In genomic region chr4:106988886-106989225, GRCm38 (mm10) we compare ENCODE assay signal across 12 mouse cellular contexts.
DNase-seq lines count a peak whose midpoint lies in the region; ATAC-seq lines count a peak whose summit lies in the region.
"Had no signal": no experiment of that assay in that cellular context is flagged by ENCODE, and none has a peak within 500 bp of the region (broad histone marks: within the 10 kb centered on the region; RNA-seq: fewer than 3 reads in every experiment).

No protein-coding gene starts in this region.

- ATAC-seq in forebrain, embryonic 13.5 days = no peak
- ATAC-seq in neural tube, embryonic 13.5 days (ENCODE audit: low read depth) = no peak; the same call in 1 of the 2 replicates

- H3K4me1 ChIP-seq in forebrain, embryonic 13.5 days = peaks cover 98% of the 10 kb centered on the region
- H3K4me1 ChIP-seq in neural tube, embryonic 13.5 days (replicated peaks) = peaks cover 99% of the 10 kb centered on the region

- no peaks in the 10 kb centered on the region for H3K9me3 ChIP-seq in forebrain, embryonic 13.5 days (replicated peaks)
- H3K9me3 ChIP-seq in neural tube, embryonic 13.5 days = no peaks in the 10 kb centered on the region

- H3K36me3 ChIP-seq in forebrain, embryonic 13.5 days (ENCODE audit: poor library complexity, severe bottlenecking) = no peaks in the 10 kb centered on the region
- H3K36me3 ChIP-seq in neural tube, embryonic 13.5 days = no peaks in the 10 kb centered on the region

- 14% methylated on average over 6 of the region's 6 CpGs for WGBS in forebrain, embryonic 13.5 days
- 30% methylated on average over 6 of the region's 6 CpGs for WGBS in neural tube, embryonic 13.5 days

- no peaks in the 10 kb centered on the region for H3K27me3 ChIP-seq in forebrain, embryonic 13.5 days
- H3K27me3 ChIP-seq in neural tube, embryonic 13.5 days = no peaks in the 10 kb centered on the region

- H3K27ac ChIP-seq in forebrain, embryonic 13.5 days = peak overlapping the region; percentile 86
- peak overlapping the region; percentile 85 for H3K27ac ChIP-seq in neural tube, embryonic 13.5 days (replicated peaks)

- H3K9ac ChIP-seq in forebrain, embryonic 13.5 days = peak overlapping the region; percentile 38; the same call in 1 of the 2 replicates
- peak overlapping the region; percentile 41; the same call in 1 of the 2 replicates for H3K9ac ChIP-seq in neural tube, embryonic 13.5 days

- peak; percentile 79 for DNase-seq in kidney, adult 9 months
- DNase-seq in kidney, postnatal 4 days = no peak
- peak; percentile 39 to 79 for DNase-seq in kidney, postnatal 25 days
- no peak for DNase-seq in embryo, embryonic 9.5 days (ENCODE audit: extremely low spot score)
- no peak for DNase-seq in right cerebral cortex, adult 18-20 months
- DNase-seq in testis, postnatal 14 days (ENCODE audit: low spot score) = no peak
- DNase-seq: gastrocnemius, postnatal 36 days; layer of hippocampus, postnatal 36 days; lung, postnatal 36 days; thymus, postnatal 36 days had no signal

- peak overlapping the region; percentile 27 for H3K4me2 ChIP-seq in forebrain, embryonic 13.5 days
- 0 out of 2 replicates have a peak overlapping the region, but pooled peaks have one; percentile 9 for H3K4me2 ChIP-seq in neural tube, embryonic 13.5 days

- no peak overlapping the region for H3K4me3 ChIP-seq in forebrain, embryonic 13.5 days
- H3K4me3 ChIP-seq in neural tube, embryonic 13.5 days = no peak overlapping the region

Comparison
In these comparisons a context has a peak if more than half of its experiments do, and no peak if none do; other contexts are left out.
1. DNase-seq: peak in kidney, adult 9 months (single experiment) and kidney, postnatal 25 days (2 of 2); none in kidney, postnatal 4 days (0 of 2), embryo, embryonic 9.5 days (single experiment), right cerebral cortex, adult 18-20 months (single experiment) and testis, postnatal 14 days (single experiment).